Mouse (Mus musculus) embryonic fibroblast, embryonic 13.5 days (primary cell): Measurements from ENCODE around the gene Fam198b.

Experiments used
- CTCF ChIP-seq: IDR thresholded peaks from 2 replicates; pipeline ENCODE4 v1.5.1; 2011; ENCODE audit warnings: mild to moderate bottlenecking, control low read depth, low read length, moderate library complexity, borderline replicate concordance; ENCODE audit not compliant: insufficient read depth
- POLR2A ChIP-seq: IDR thresholded peaks from 2 replicates; pipeline ENCODE4 v1.6.1; 2011; ENCODE audit warnings: low read depth, mild to moderate bottlenecking, control low read depth, low read length, moderate library complexity

DNA sequence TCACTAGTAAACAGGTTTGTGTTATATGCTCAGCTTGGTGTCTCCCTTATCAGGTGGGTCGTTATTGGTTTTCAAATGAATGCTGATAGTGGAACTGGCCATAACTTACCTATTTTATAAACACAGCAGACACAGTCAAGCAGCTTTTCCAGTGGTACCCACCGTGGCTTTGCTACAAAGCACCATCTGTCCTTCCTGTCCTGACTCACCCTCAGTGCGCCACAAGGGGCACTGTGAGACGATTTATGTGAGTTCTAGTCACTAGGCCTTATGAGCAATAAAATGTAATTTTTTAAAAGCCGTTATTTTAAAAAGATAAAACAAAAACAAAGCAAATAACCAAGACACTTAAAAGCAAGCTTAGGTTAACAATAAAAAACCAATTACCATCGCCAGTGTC, 45.6 kb upstream of the Fam198b start:
- TF ChIP-seq POLR2A: no peak
- peak; percentile 49; the same call in 1 of the 2 replicates for TF ChIP-seq CTCF
